Mouse (Mus musculus): ENCODE measurements around the gene Olfr1280. TPM values are rescaled to one million over a fixed set of nuclear protein-coding genes. Genes with fewer than 3 reads are reported as not detected.

The Olfr1280 gene
- polyA plus RNA-seq, 1 experiment from 2014 or later, result not detected

Other genes with a start within 250 kb of the Olfr1280 start
- gene Gm13941, start 208.0 kb upstream of the Olfr1280 start, polyA plus RNA-seq (2015; fragmentation: Nextera tagmentation; extraction: Ambion mirVana), result not detected in 2 replicates
- gene Gm15130, start 161.1 kb upstream of the Olfr1280 start, polyA plus RNA-seq (2015; fragmentation: Nextera tagmentation; extraction: Ambion mirVana), result not detected in 2 replicates
- 0.12 TPM in 1 of 2 replicates, not detected in the other for gene 4930430A15Rik, start 84.4 kb upstream of the Olfr1280 start, polyA plus RNA-seq (2015; fragmentation: Nextera tagmentation; extraction: Ambion mirVana)
- gene Olfr1275, start 78.7 kb upstream of the Olfr1280 start, polyA plus RNA-seq (2015; fragmentation: Nextera tagmentation; extraction: Ambion mirVana), result not detected in 2 replicates
- not detected in 2 replicates for gene Olfr1276, start 59.5 kb upstream of the Olfr1280 start, polyA plus RNA-seq (2015; fragmentation: Nextera tagmentation; extraction: Ambion mirVana)
- not detected in 2 replicates for gene Olfr1277, start 39.9 kb upstream of the Olfr1280 start, polyA plus RNA-seq (2015; fragmentation: Nextera tagmentation; extraction: Ambion mirVana)
- gene Olfr1278, start 23.9 kb upstream of the Olfr1280 start, polyA plus RNA-seq (2015; fragmentation: Nextera tagmentation; extraction: Ambion mirVana), result not detected in 2 replicates
- not detected in 2 replicates for gene Olfr1279, start 13.4 kb upstream of the Olfr1280 start, polyA plus RNA-seq (2015; fragmentation: Nextera tagmentation; extraction: Ambion mirVana)
- not detected in 2 replicates for gene Olfr1281, start 12.5 kb downstream of the Olfr1280 start, polyA plus RNA-seq (2015; fragmentation: Nextera tagmentation; extraction: Ambion mirVana)
- gene Olfr1282, start 22.1 kb downstream of the Olfr1280 start, polyA plus RNA-seq (2015; fragmentation: Nextera tagmentation; extraction: Ambion mirVana), result not detected in 2 replicates
- not detected in 2 replicates for gene Olfr1283, start 52.8 kb downstream of the Olfr1280 start, polyA plus RNA-seq (2015; fragmentation: Nextera tagmentation; extraction: Ambion mirVana)
- not detected in 2 replicates for gene Olfr1284, start 61.5 kb downstream of the Olfr1280 start, polyA plus RNA-seq (2015; fragmentation: Nextera tagmentation; extraction: Ambion mirVana)
- not detected in 2 replicates for gene Olfr1286, start 109.1 kb downstream of the Olfr1280 start, polyA plus RNA-seq (2015; fragmentation: Nextera tagmentation; extraction: Ambion mirVana)
- gene Olfr1287, start 135.1 kb downstream of the Olfr1280 start, polyA plus RNA-seq (2015; fragmentation: Nextera tagmentation; extraction: Ambion mirVana), result not detected in 2 replicates
- not detected in 2 replicates for gene Olfr1288, start 160.1 kb downstream of the Olfr1280 start, polyA plus RNA-seq (2015; fragmentation: Nextera tagmentation; extraction: Ambion mirVana)
- not detected in 2 replicates for gene Olfr1289, start 166.8 kb downstream of the Olfr1280 start, polyA plus RNA-seq (2015; fragmentation: Nextera tagmentation; extraction: Ambion mirVana)
- gene Olfr1290, start 179.8 kb downstream of the Olfr1280 start, polyA plus RNA-seq (2015; fragmentation: Nextera tagmentation; extraction: Ambion mirVana), result not detected in 2 replicates
- gene Olfr1291-ps1, start 183.2 kb downstream of the Olfr1280 start, polyA plus RNA-seq (2015; fragmentation: Nextera tagmentation; extraction: Ambion mirVana), result 0.04 TPM in 1 of 2 replicates, not detected in the other
- gene Olfr1293-ps, start 211.2 kb downstream of the Olfr1280 start, polyA plus RNA-seq (2015; fragmentation: Nextera tagmentation; extraction: Ambion mirVana), result not detected in 2 replicates
- not detected in 2 replicates for gene Olfr1294, start 226.3 kb downstream of the Olfr1280 start, polyA plus RNA-seq (2015; fragmentation: Nextera tagmentation; extraction: Ambion mirVana)

Data from embryonic facial prominence, embryonic 15.5 days (tissue).